Mouse (Mus musculus) large intestine, adult 2 months (tissue): ENCODE results near the gene Pard3. TPM values are rescaled to one million over a fixed set of nuclear protein-coding genes. Genes with fewer than 3 reads are reported as not detected.

Experiments used
- DNase-seq: peaks from one replicate; pipeline ENCODE4 v3.0.0-alpha.2; 2012; ENCODE audit warnings: low read depth, low spot score
- WGBS: fragments of 180-500 bp; shearing (Covaris S2); methylation state at CpG from one replicate; pipeline ENCODE4 v1.1.7; 2018; 5-methylcytosine and 5-hydroxymethylcytosine counted together
- polyA plus RNA-seq: library from polyadenylated mRNA; depleted of rRNA; stranded (reverse); fragments of >200 nt; gene quantifications from 2 replicates; pipeline ENCODE4 v1.2.3, GENCODE M21; 2012

Pard3 gene
- polyA plus RNA-seq, 1 experiment: 19.0 TPM

GRCm38 (mm10) chr8:127552836-127553235 is 489.1 kb downstream of the Pard3 start:
- no peak for DNase-seq
- 47% methylated on average over 13 of the region's 13 CpGs for WGBS

GRCm38 (mm10) chr8:127553582-127553981 is 489.9 kb downstream of the Pard3 start:
- WGBS: 41% methylated on average over 5 of the region's 5 CpGs
- DNase-seq: no peak

- no peak for DNase-seq
- WGBS: 90% methylated on average over 2 of the region's 2 CpGs
These were observed 492.1 kb downstream of the Pard3 start for GRCm38 (mm10) chr8:127555795-127556194.

GRCm38 (mm10) chr8:127556964-127557363 is 493.3 kb downstream of the Pard3 start:
- WGBS: 85% methylated on average over 11 of the region's 11 CpGs
- DNase-seq: no peak

- DNase-seq: no peak
These were observed 493.9 kb downstream of the Pard3 start for GRCm38 (mm10) chr8:127557566-127557965.

GRCm38 (mm10) chr8:127563634-127564033 is 499.9 kb downstream of the Pard3 start:
- WGBS: 94% methylated on average over 5 of the region's 5 CpGs
- no peak for DNase-seq

- DNase-seq: no peak
- WGBS: 53% methylated on average over 4 of the region's 4 CpGs
These were observed 500.7 kb downstream of the Pard3 start for GRCm38 (mm10) chr8:127564426-127564825.

GRCm38 (mm10) chr8:127569212-127569611 is 505.5 kb downstream of the Pard3 start:
- DNase-seq: no peak
- WGBS: 89% methylated on average over 5 of the region's 5 CpGs

- 95% methylated on average over 1 of the region's 1 CpGs for WGBS
- DNase-seq: no peak
These were observed 506.8 kb downstream of the Pard3 start for GRCm38 (mm10) chr8:127570527-127570926.

- 96% methylated on average over 4 of the region's 4 CpGs for WGBS
- no peak for DNase-seq
These were observed 508.8 kb downstream of the Pard3 start for GRCm38 (mm10) chr8:127572493-127572892.

- WGBS: 84% methylated on average over 4 of the region's 4 CpGs
- no peak for DNase-seq
These were observed 513.0 kb downstream of the Pard3 start for GRCm38 (mm10) chr8:127576657-127577056.

- WGBS: 88% methylated on average over 6 of the region's 6 CpGs
- no peak for DNase-seq
These were observed 514.0 kb downstream of the Pard3 start for GRCm38 (mm10) chr8:127577656-127578055.

- no peak for DNase-seq
- WGBS: 89% methylated on average over 9 of the region's 9 CpGs
These were observed 515.7 kb downstream of the Pard3 start for GRCm38 (mm10) chr8:127579436-127579835.

GRCm38 (mm10) chr8:127583429-127583828 is 519.7 kb downstream of the Pard3 start:
- WGBS: 82% methylated on average over 2 of the region's 2 CpGs
- DNase-seq: no peak

GRCm38 (mm10) chr8:127585618-127586017 is 521.9 kb downstream of the Pard3 start:
- WGBS: 95% methylated on average over 8 of the region's 8 CpGs

GRCm38 (mm10) chr8:127586681-127587080 is 523.0 kb downstream of the Pard3 start:
- WGBS: 82% methylated on average over 5 of the region's 5 CpGs

More at GRCm38 (mm10) chr8:127585618-127586017, 521.9 kb downstream of the Pard3 start:
- DNase-seq: no peak

GRCm38 (mm10) chr8:127588313-127588712 is 524.6 kb downstream of the Pard3 start:
- no peak for DNase-seq
- WGBS: 87% methylated on average over 4 of the region's 4 CpGs

More at GRCm38 (mm10) chr8:127586681-127587080, 523.0 kb downstream of the Pard3 start:
- DNase-seq: no peak

GRCm38 (mm10) chr8:127589291-127589690 is 525.6 kb downstream of the Pard3 start:
- no peak for DNase-seq

GRCm38 (mm10) chr8:127590674-127591186 is 527.0 kb downstream of the Pard3 start:
- WGBS: 97% methylated on average over 5 of the region's 5 CpGs
- DNase-seq: no peak

More at GRCm38 (mm10) chr8:127589291-127589690, 525.6 kb downstream of the Pard3 start:
- WGBS: 27% methylated on average over 4 of the region's 4 CpGs

- DNase-seq: no peak
- 79% methylated on average over 12 of the region's 12 CpGs for WGBS
These were observed 529.2 kb downstream of the Pard3 start for GRCm38 (mm10) chr8:127592648-127593574.

- 96% methylated on average over 2 of the region's 2 CpGs for WGBS
- DNase-seq: no peak
These were observed 536.9 kb downstream of the Pard3 start for GRCm38 (mm10) chr8:127600641-127601040.
